Mouse (Mus musculus) G1E (cell line): ENCODE data around the gene Pdcd4. TPM values are rescaled to one million over a fixed set of nuclear protein-coding genes. Genes with fewer than 3 reads are reported as not detected.

Experiments used
- ATAC-seq: 2 replicates; pipeline ENCODE4 v1.8.0; 2016; ENCODE audit warnings: mild to moderate bottlenecking; ENCODE audit not compliant: insufficient number of reproducible peaks, poor library complexity, low FRiP score, severe bottlenecking; ENCODE audit errors: extremely low read depth
- DNase-seq: peaks from one replicate; pipeline ENCODE4 v3.0.0; 2012; ENCODE audit warnings: low spot score
- H3K27me3 ChIP-seq: 2 replicates; pipeline ENCODE4 v1.6.1; 2012; ENCODE audit warnings: mild to moderate bottlenecking, low read length, inconsistent platforms; ENCODE audit not compliant: insufficient read depth
- H3K36me3 ChIP-seq: replicated peaks from 2 replicates; pipeline ENCODE3; 2012; ENCODE audit warnings: mild to moderate bottlenecking, inconsistent platforms
- H3K4me1 ChIP-seq: 2 replicates; pipeline ENCODE4 v1.6.1; 2012; ENCODE audit warnings: low read depth, low read length, inconsistent platforms, mixed read lengths; ENCODE audit not compliant: insufficient read depth
- H3K4me3 ChIP-seq: 2 replicates; pipeline ENCODE4 v1.5.1; 2012; ENCODE audit warnings: low read depth, mild to moderate bottlenecking, inconsistent platforms, low read length, moderate library complexity, mixed read lengths
- H3K9me3 ChIP-seq: replicated peaks from 2 replicates; pipeline ENCODE4 v1.6.1; 2012; ENCODE audit warnings: inconsistent platforms
- CTCF ChIP-seq: IDR thresholded peaks from 2 replicates; pipeline ENCODE4 v1.5.1; 2012; ENCODE audit warnings: low read depth, low read length, inconsistent platforms, mixed read lengths
- GATA1 ChIP-seq: IDR thresholded peaks from 2 replicates; pipeline ENCODE4 v1.6.1; 2012; ENCODE audit warnings: borderline replicate concordance, low read length, inconsistent platforms, mixed read lengths
- GATA2 ChIP-seq: IDR thresholded peaks from 2 replicates; pipeline ENCODE4 v1.6.1; 2012; ENCODE audit warnings: low read depth, low read length, inconsistent platforms, borderline replicate concordance
- POLR2AphosphoS5 ChIP-seq: IDR thresholded peaks from 2 replicates; pipeline ENCODE4 v1.6.1; 2012; ENCODE audit warnings: low read depth, low read length, inconsistent platforms; ENCODE audit not compliant: insufficient replicate concordance
- TAL1 ChIP-seq: conservative IDR thresholded peaks from 2 replicates; pipeline ENCODE4 v1.6.1; 2012; ENCODE audit warnings: low read depth, low read length, inconsistent platforms, mixed read lengths
- polyA plus RNA-seq: library from polyadenylated mRNA; stranded (reverse); fragments of >175 nt; gene quantifications from 2 replicates; pipeline ENCODE4 v1.2.3, GENCODE M21; 2012
- total RNA-seq, 2 experiments: library from RNA; stranded (forward) in 1 of 2; stranded (reverse) in 1 of 2; fragments of 200-1000 nt in 1 of 2; fragments of >200 nt in 1 of 2; fragmentation: Nextera tagmentation in 1 of 2; gene quantifications; 2 replicates each; pipeline ENCODE4 v1.2.3; 2014 to 2017

Pdcd4 gene
- 216 and 255 TPM in 2 replicates for total RNA-seq (2014; fragmentation: Nextera tagmentation)
- total RNA-seq (2017) = 176 and 270 TPM in 2 replicates
- polyA plus RNA-seq = 71.6 and 93.3 TPM in 2 replicates

- TF ChIP-seq TAL1 (no peak), GATA1 (no peak), GATA2 (no peak), POLR2AphosphoS5 (no peak), CTCF (no peak)
- DNase-seq = no peak
- peak within 1 kb of the TSS; percentile 40; the same call in 1 of the 2 replicates for H3K4me3 ChIP-seq
- no peaks in the 10 kb centered on the region for H3K27me3 ChIP-seq
- peaks cover 83% of the 10 kb centered on the region for H3K4me1 ChIP-seq
- no peak for ATAC-seq
- H3K9me3 ChIP-seq = no peaks in the 10 kb centered on the region
- no peaks in the 10 kb centered on the region for H3K36me3 ChIP-seq
Measured at GRCm38 (mm10) chr19:53892061-53892460, at the start of gene Pdcd4. TSS of gene Pdcd4 (plus strand) at chr19:53892231.

GRCm38 (mm10) chr19:53843972-53844371, 48.1 kb upstream of the Pdcd4 start:
- ATAC-seq = no peak
- TF ChIP-seq TAL1 = no peak
- TF ChIP-seq CTCF = no peak
- no peak for TF ChIP-seq GATA1
- no peak for TF ChIP-seq GATA2
- TF ChIP-seq POLR2AphosphoS5 = no peak

GRCm38 (mm10) chr19:53848272-53848995, 43.6 kb upstream of the Pdcd4 start:
- TF ChIP-seq GATA1 (no peak), CTCF (no peak), TAL1 (no peak), GATA2 (no peak), POLR2AphosphoS5 (no peak)
- Histone ChIP-seq H3K4me1 (peaks cover 42% of the 10 kb centered on the region), H3K36me3 (no peaks in the 10 kb centered on the region), H3K9me3 (no peaks in the 10 kb centered on the region), H3K4me3 (no peak overlapping the region), H3K27me3 (peaks cover 2% of the 10 kb centered on the region; the same call in 1 of the 2 replicates)
- ATAC-seq (0 out of 2 replicates have a peak, but pooled peaks have one; percentile 40), DNase-seq (no peak)

More at GRCm38 (mm10) chr19:53843972-53844371, 48.1 kb upstream of the Pdcd4 start:
- DNase-seq = no peak
- no peak overlapping the region for H3K4me3 ChIP-seq
- H3K36me3 ChIP-seq = no peaks in the 10 kb centered on the region
- H3K4me1 ChIP-seq = peaks cover 53% of the 10 kb centered on the region
- H3K9me3 ChIP-seq = no peaks in the 10 kb centered on the region
- peaks cover 2% of the 10 kb centered on the region; the same call in 1 of the 2 replicates for H3K27me3 ChIP-seq

- Histone ChIP-seq H3K4me3 (no peak overlapping the region), H3K36me3 (no peaks in the 10 kb centered on the region), H3K9me3 (no peaks in the 10 kb centered on the region), H3K4me1 (peaks cover 52% of the 10 kb centered on the region), H3K27me3 (peaks cover 2% of the 10 kb centered on the region; the same call in 1 of the 2 replicates)
- DNase-seq (no peak), ATAC-seq (no peak)
- TF ChIP-seq CTCF = no peak
- TF ChIP-seq GATA2 = no peak
- no peak for TF ChIP-seq GATA1
- TF ChIP-seq POLR2AphosphoS5 = no peak
- no peak for TF ChIP-seq TAL1
Measured at GRCm38 (mm10) chr19:53850166-53850922, 41.7 kb upstream of the Pdcd4 start.

- DNase-seq (no peak), ATAC-seq (no peak)
- Histone ChIP-seq H3K27me3 (peaks cover 2% of the 10 kb centered on the region; the same call in 1 of the 2 replicates), H3K9me3 (no peaks in the 10 kb centered on the region), H3K36me3 (no peaks in the 10 kb centered on the region), H3K4me1 (peaks cover 51% of the 10 kb centered on the region), H3K4me3 (no peak overlapping the region)
- no peak for TF ChIP-seq CTCF
- no peak for TF ChIP-seq GATA2
- TF ChIP-seq GATA1 = no peak
- TF ChIP-seq TAL1 = no peak
- TF ChIP-seq POLR2AphosphoS5 = no peak
Measured at GRCm38 (mm10) chr19:53851352-53851751, 40.7 kb upstream of the Pdcd4 start.
